Mouse (Mus musculus): ENCODE measurements around the gene Mmaa. TPM values are rescaled to one million over a fixed set of nuclear protein-coding genes. Genes with fewer than 3 reads are reported as not detected.

The Mmaa gene
- polyA plus RNA-seq, 1 experiment from 2014 or later = 11.8 TPM

DNA sequence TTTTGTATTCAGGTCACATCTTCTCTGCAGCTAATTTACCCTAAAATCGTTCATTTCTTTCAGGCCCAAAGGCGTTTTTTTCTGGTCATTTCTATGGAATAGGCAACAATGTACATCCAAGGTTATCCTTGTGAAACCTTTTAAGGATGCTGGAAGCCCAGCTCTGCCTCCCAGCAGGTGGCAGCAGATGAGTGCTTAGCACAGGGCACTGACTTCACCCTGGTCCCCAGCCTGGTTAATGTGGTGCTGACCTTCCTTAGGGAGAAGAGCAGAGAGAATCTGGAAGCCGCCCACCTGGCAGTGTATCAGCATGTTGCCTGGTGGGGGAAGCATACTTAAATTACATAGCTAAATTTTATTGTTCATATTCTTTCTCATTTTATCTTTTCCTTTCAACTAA lies 3.0 kb upstream of the Mmaa start:
- Histone ChIP-seq H3K27ac (ENCODE audit: low read depth, low read length) (no peak overlapping the region), H3K4me3 (ENCODE audit: low read depth, low read length) (no peak overlapping the region), H3K36me3 (ENCODE audit: control insufficient read depth, insufficient read depth, low read length) (no peaks in the 10 kb centered on the region), H3K27me3 (ENCODE audit: control insufficient read depth, insufficient read depth, low read length) (no peaks in the 10 kb centered on the region), H3K9me3 (ENCODE audit: control insufficient read depth, low read length) (no peaks in the 10 kb centered on the region), H3K4me1 (ENCODE audit: control insufficient read depth, insufficient read depth, low read length) (peaks cover 10% of the 10 kb centered on the region; the same call in 1 of the 2 replicates), H3K9ac (ENCODE audit: low read length) (no peak overlapping the region), H3K4me2 (ENCODE audit: low read depth) (no peak overlapping the region)
- ATAC-seq (ENCODE audit: insufficient read depth, low FRiP score, low TSS enrichment) (no peak), DNase-seq (ENCODE audit: low spot score) (peak; percentile 66)
- 55% methylated on average over 3 of the region's 3 CpGs for WGBS

DNA sequence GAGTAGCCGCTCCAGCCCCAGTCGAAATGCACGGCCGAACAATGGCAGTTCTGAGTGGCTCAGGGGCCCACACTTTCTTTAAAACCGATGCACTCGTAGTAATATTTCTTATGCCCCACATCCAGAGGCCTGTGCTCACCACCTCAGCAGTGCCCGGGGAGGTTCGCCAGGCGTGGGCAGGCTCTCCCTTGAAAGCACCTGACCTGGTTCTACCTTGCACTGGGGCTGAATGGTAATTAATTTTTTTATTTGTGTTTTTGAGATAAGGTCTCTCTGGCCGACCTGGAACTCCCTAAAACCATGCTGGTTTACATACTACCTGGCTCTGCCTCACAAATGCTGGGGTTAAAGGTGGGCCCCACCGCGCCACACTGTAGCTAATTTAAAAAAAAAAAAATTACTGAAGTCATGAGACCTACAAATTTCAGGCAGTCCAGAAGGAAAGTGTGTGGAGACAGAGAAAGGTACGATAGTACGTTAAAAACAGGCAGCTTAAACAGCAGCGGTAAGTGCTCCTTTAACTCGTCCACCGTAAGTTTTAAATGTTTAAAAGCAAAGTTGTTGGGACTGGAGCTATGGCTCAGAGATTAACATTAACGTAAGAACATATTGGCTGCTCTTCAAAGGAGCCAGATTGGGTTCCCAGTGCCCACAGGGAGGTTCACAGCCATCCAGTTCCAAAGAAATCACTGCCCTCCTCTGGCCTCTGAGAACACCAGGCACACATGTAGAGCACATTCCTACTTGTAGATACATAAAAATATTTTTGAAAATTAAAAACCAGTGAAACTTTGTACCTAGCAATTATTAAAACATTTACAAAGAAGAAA lies 754 bp upstream of the Mmaa start:
- peak overlapping the region; percentile 86 for H3K9ac ChIP-seq (ENCODE audit: low read length)
- peak overlapping the region; percentile 55 for H3K4me3 ChIP-seq (ENCODE audit: low read depth, low read length)
- peaks cover 10% of the 10 kb centered on the region; the same call in 1 of the 2 replicates for H3K4me1 ChIP-seq (ENCODE audit: control insufficient read depth, insufficient read depth, low read length)
- DNase-seq (ENCODE audit: low spot score) (no peak), ATAC-seq (ENCODE audit: insufficient read depth, low FRiP score, low TSS enrichment) (no peak; the same call in none of the 2 replicates)
- no peaks in the 10 kb centered on the region for H3K27me3 ChIP-seq (ENCODE audit: control insufficient read depth, insufficient read depth, low read length)
- H3K4me2 ChIP-seq (ENCODE audit: low read depth) = peak overlapping the region; percentile 79
- 16% methylated on average over 18 of the region's 18 CpGs for WGBS
- peak overlapping the region; percentile 96 for H3K27ac ChIP-seq (ENCODE audit: low read depth, low read length)
- no peaks in the 10 kb centered on the region for H3K36me3 ChIP-seq (ENCODE audit: control insufficient read depth, insufficient read depth, low read length)
- no peaks in the 10 kb centered on the region for H3K9me3 ChIP-seq (ENCODE audit: control insufficient read depth, low read length)

DNA sequence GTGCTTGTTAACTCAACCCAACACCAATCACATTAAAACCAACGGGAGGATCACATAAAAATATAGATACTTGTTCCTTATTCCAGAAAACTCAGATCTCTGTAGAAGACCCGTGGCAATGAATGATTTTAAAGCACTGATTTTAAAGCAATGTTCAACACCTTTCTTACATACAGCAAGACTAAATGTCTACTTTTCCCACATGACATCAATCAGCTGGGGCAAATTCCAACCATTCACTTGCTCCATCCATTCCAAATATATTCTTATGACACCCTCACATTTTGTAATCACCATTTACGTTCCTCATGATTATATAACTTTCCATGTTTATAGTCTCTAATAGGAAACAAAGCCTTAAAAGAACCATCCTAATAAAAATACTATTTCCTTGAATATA lies 896 bp downstream of the Mmaa start:
- Histone ChIP-seq H3K4me3 (ENCODE audit: low read depth, low read length) (peak overlapping the region; percentile 55), H3K4me1 (ENCODE audit: control insufficient read depth, insufficient read depth, low read length) (peaks cover 10% of the 10 kb centered on the region; the same call in 1 of the 2 replicates), H3K36me3 (ENCODE audit: control insufficient read depth, insufficient read depth, low read length) (no peaks in the 10 kb centered on the region), H3K9ac (ENCODE audit: low read length) (peak overlapping the region; percentile 86; the same call in 1 of the 2 replicates), H3K9me3 (ENCODE audit: control insufficient read depth, low read length) (no peaks in the 10 kb centered on the region), H3K27me3 (ENCODE audit: control insufficient read depth, insufficient read depth, low read length) (no peaks in the 10 kb centered on the region), H3K4me2 (ENCODE audit: low read depth) (peak overlapping the region; percentile 79), H3K27ac (ENCODE audit: low read depth, low read length) (no peak overlapping the region)
- WGBS = 69% methylated on average over 3 of the region's 3 CpGs
- DNase-seq (ENCODE audit: low spot score) (no peak), ATAC-seq (ENCODE audit: insufficient read depth, low FRiP score, low TSS enrichment) (no peak)

DNA sequence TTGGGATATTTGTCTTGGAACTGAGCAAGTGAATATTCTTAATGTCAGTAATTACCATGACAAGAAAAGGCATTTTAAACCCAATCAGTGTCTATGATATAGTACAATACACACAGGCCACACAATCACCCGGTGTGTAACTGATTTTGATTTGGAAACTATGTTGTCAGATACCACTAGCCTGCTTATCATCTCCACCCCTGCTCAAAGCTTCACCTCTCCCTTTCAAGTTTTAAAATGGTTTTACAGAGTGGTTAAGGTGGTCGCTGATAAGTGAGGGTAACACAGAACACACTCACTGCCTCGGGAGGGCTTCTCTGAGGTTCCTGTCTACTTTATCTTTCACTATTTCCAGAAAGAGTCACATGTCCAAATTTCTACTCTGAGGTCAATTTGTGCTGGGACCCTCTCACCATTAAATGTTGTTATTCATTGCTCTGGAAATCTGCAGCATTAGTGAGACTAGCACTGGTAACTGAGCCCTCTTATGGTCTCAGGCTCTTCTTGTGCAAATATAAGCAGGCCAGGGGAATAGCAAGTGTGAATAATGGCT lies 1.9 kb downstream of the Mmaa start:
- peak overlapping the region; percentile 79; the same call in 1 of the 2 replicates for H3K4me2 ChIP-seq (ENCODE audit: low read depth)
- WGBS = 98% methylated on average over 3 of the region's 3 CpGs
- no peak overlapping the region for H3K9ac ChIP-seq (ENCODE audit: low read length)

DNA sequence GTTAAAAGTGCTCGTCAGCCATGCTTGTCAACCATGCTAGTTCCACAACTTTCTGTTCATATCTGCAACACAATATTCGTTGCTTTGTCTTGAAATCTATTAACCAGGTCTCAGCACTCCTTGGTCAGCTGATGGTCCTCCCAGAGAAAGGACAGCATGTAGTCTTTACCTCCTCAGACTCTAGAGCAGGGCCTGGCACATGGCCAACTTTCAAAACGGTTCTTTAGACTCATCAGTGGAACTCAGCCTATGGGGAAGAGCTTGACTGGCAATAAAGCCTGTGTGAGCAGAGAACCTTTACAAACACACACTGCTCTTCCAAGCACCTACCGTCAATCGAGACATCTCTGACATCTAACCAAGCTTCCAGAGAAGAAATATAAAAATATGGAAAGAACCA lies 5.1 kb downstream of the Mmaa start:
- Histone ChIP-seq H3K4me1 (ENCODE audit: control insufficient read depth, insufficient read depth, low read length) (0 out of 2 replicates have a peak, but pooled peaks cover 6% of the 10 kb centered on the region), H3K27ac (ENCODE audit: low read depth, low read length) (no peak overlapping the region), H3K27me3 (ENCODE audit: control insufficient read depth, insufficient read depth, low read length) (no peaks in the 10 kb centered on the region), H3K9ac (ENCODE audit: low read length) (no peak overlapping the region), H3K9me3 (ENCODE audit: control insufficient read depth, low read length) (no peaks in the 10 kb centered on the region), H3K4me2 (ENCODE audit: low read depth) (no peak overlapping the region), H3K4me3 (ENCODE audit: low read depth, low read length) (no peak overlapping the region), H3K36me3 (ENCODE audit: control insufficient read depth, insufficient read depth, low read length) (no peaks in the 10 kb centered on the region)
- WGBS = 86% methylated on average over 5 of the region's 5 CpGs
- DNase-seq (ENCODE audit: low spot score) (no peak), ATAC-seq (ENCODE audit: insufficient read depth, low FRiP score, low TSS enrichment) (no peak)

More for the DNA sequence above, 1.9 kb downstream of the Mmaa start:
- Histone ChIP-seq H3K27ac (ENCODE audit: low read depth, low read length) (no peak overlapping the region), H3K4me1 (ENCODE audit: control insufficient read depth, insufficient read depth, low read length) (peaks cover 10% of the 10 kb centered on the region; the same call in 1 of the 2 replicates), H3K4me3 (ENCODE audit: low read depth, low read length) (no peak overlapping the region), H3K27me3 (ENCODE audit: control insufficient read depth, insufficient read depth, low read length) (no peaks in the 10 kb centered on the region), H3K9me3 (ENCODE audit: control insufficient read depth, low read length) (no peaks in the 10 kb centered on the region), H3K36me3 (ENCODE audit: control insufficient read depth, insufficient read depth, low read length) (no peaks in the 10 kb centered on the region)
- DNase-seq (ENCODE audit: low spot score) (no peak), ATAC-seq (ENCODE audit: insufficient read depth, low FRiP score, low TSS enrichment) (no peak)

DNA sequence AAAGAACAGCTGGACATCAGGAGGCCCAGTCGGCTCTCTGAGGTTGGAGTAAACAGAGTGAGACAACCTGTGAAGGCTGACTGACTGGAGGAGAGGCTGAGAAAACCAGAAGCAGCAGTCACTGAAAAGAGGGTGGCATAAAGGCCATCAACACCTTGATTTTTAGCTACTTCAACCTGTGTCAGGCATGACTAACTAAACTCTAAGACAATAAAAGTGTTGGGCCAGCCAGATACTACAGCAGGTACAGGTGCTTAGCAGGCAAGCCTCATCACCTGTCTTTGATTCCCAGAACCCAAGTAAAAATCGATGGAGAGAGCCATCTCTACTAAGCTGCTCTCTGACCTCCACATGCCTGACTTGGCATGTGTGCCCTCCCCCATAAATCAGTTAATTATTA lies 6.1 kb downstream of the Mmaa start:
- 73% methylated on average over 2 of the region's 2 CpGs for WGBS
- H3K4me1 ChIP-seq (ENCODE audit: control insufficient read depth, insufficient read depth, low read length) = 0 out of 2 replicates have a peak, but pooled peaks cover 4% of the 10 kb centered on the region
- no peak overlapping the region for H3K27ac ChIP-seq (ENCODE audit: low read depth, low read length)
- H3K4me3 ChIP-seq (ENCODE audit: low read depth, low read length) = no peak overlapping the region
- H3K9ac ChIP-seq (ENCODE audit: low read length) = no peak overlapping the region
- H3K27me3 ChIP-seq (ENCODE audit: control insufficient read depth, insufficient read depth, low read length) = no peaks in the 10 kb centered on the region
- no peaks in the 10 kb centered on the region for H3K9me3 ChIP-seq (ENCODE audit: control insufficient read depth, low read length)
- no peak for DNase-seq (ENCODE audit: low spot score)
- no peak for ATAC-seq (ENCODE audit: insufficient read depth, low FRiP score, low TSS enrichment)
- H3K36me3 ChIP-seq (ENCODE audit: control insufficient read depth, insufficient read depth, low read length) = no peaks in the 10 kb centered on the region
- no peak overlapping the region for H3K4me2 ChIP-seq (ENCODE audit: low read depth)

DNA sequence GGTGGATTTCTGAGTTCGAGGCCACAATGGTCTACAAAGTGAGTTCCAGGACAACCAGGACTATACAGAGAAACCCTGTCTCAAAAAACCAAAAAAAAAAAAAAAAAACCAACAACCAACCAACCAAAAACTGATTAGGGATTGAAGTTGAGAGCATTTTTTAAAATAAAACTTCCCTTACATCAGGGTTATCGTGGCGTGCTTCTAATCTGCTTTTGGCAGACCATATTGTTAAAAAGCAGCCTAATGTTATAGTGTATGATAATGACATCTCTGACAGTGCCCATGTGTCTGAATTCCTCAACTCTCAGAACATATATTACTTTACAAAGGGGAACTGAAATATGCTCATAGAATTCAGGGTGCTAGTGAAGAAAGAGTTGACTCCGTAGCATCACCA lies 6.5 kb downstream of the Mmaa start:
- Histone ChIP-seq H3K27ac (ENCODE audit: low read depth, low read length) (no peak overlapping the region), H3K36me3 (ENCODE audit: control insufficient read depth, insufficient read depth, low read length) (no peaks in the 10 kb centered on the region), H3K4me3 (ENCODE audit: low read depth, low read length) (no peak overlapping the region), H3K4me1 (ENCODE audit: control insufficient read depth, insufficient read depth, low read length) (0 out of 2 replicates have a peak, but pooled peaks cover 1% of the 10 kb centered on the region), H3K4me2 (ENCODE audit: low read depth) (no peak overlapping the region), H3K27me3 (ENCODE audit: control insufficient read depth, insufficient read depth, low read length) (no peaks in the 10 kb centered on the region), H3K9me3 (ENCODE audit: control insufficient read depth, low read length) (no peaks in the 10 kb centered on the region), H3K9ac (ENCODE audit: low read length) (no peak overlapping the region)
- DNase-seq (ENCODE audit: low spot score) (no peak), ATAC-seq (ENCODE audit: insufficient read depth, low FRiP score, low TSS enrichment) (no peak)
- WGBS = 93% methylated on average over 4 of the region's 4 CpGs

DNA sequence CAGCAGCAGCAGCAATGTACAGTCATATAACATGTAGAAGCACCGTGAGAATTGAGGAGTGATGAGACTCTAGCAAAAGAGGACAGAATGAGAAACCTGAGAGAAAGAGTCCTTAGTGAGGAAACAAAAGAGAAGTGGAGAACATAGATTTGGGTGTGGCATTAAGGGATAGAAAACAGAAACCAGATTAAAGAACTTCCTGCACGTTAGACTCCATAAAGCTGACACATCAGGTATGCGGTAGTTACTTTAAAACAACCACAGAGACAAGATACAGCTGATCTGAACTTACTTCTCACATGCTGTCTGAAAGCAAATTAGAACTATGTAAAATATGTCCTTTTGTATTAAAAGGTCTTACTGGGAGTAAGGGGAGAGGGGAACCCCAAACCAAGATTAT lies 8.3 kb downstream of the Mmaa start:
- WGBS = 95% methylated on average over 3 of the region's 3 CpGs
- no peak overlapping the region for H3K27ac ChIP-seq (ENCODE audit: low read depth, low read length)
- no peak overlapping the region for H3K9ac ChIP-seq (ENCODE audit: low read length)
- H3K4me1 ChIP-seq (ENCODE audit: control insufficient read depth, insufficient read depth, low read length) = no peaks in the 10 kb centered on the region
- no peak overlapping the region for H3K4me3 ChIP-seq (ENCODE audit: low read depth, low read length)
- H3K9me3 ChIP-seq (ENCODE audit: control insufficient read depth, low read length) = no peaks in the 10 kb centered on the region
- no peaks in the 10 kb centered on the region for H3K36me3 ChIP-seq (ENCODE audit: control insufficient read depth, insufficient read depth, low read length)
- H3K27me3 ChIP-seq (ENCODE audit: control insufficient read depth, insufficient read depth, low read length) = no peaks in the 10 kb centered on the region
- ATAC-seq (ENCODE audit: insufficient read depth, low FRiP score, low TSS enrichment) = no peak
- DNase-seq (ENCODE audit: low spot score) = no peak
- H3K4me2 ChIP-seq (ENCODE audit: low read depth) = no peak overlapping the region

DNA sequence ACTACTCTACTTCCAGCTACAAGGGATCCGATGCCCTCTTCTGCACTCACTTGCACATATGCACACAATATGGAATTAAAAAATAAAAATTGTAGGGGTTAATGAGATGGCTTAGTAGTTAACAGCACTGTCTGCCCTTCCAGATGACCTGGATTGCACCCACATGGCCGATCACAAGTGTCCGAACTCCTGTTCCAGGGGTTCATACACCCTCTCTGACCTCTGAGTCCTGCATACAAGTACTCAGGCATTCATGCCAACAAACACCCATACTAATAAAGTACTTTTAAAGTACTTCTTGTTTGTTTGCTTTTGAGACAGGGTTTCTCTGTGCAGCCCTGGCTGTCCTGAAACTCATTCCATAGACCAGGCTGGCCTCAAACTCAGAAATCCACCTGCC lies 10.1 kb downstream of the Mmaa start:
- H3K4me3 ChIP-seq (ENCODE audit: low read depth, low read length) = no peak overlapping the region
- no peaks in the 10 kb centered on the region for H3K9me3 ChIP-seq (ENCODE audit: control insufficient read depth, low read length)
- ATAC-seq (ENCODE audit: insufficient read depth, low FRiP score, low TSS enrichment) (no peak), DNase-seq (ENCODE audit: low spot score) (no peak)
- H3K4me1 ChIP-seq (ENCODE audit: control insufficient read depth, insufficient read depth, low read length) = no peaks in the 10 kb centered on the region
- no peak overlapping the region for H3K9ac ChIP-seq (ENCODE audit: low read length)
- H3K27ac ChIP-seq (ENCODE audit: low read depth, low read length) = no peak overlapping the region
- H3K4me2 ChIP-seq (ENCODE audit: low read depth) = no peak overlapping the region
- H3K27me3 ChIP-seq (ENCODE audit: control insufficient read depth, insufficient read depth, low read length) = no peaks in the 10 kb centered on the region
- H3K36me3 ChIP-seq (ENCODE audit: control insufficient read depth, insufficient read depth, low read length) = no peaks in the 10 kb centered on the region
- 95% methylated on average over 3 of the region's 3 CpGs for WGBS

All from neural tube, embryonic 11.5 days (tissue).